Mouse (Mus musculus) MEL (cell line): Measurements from ENCODE around the gene Clpp.

Experiments
- CHD2 ChIP-seq: IDR thresholded peaks from 2 replicates; pipeline ENCODE4 v1.6.1; 2011; ENCODE audit warnings: low read length, improper control_type of control experiment
- CTCF ChIP-seq, 3 experiments: IDR thresholded peaks in 2 of 3; conservative IDR thresholded peaks in 1 of 3; 2 replicates each; pipeline ENCODE4 v1.5.1; 2011 to 2012; ENCODE audit warnings: low read length in 3 of 3, low read depth in 2 of 3, mild to moderate bottlenecking in 2 of 3, improper control_type of control experiment in 1 of 3, inconsistent platforms in 1 of 3, mixed read lengths in 1 of 3, moderate library complexity in 1 of 3; ENCODE audit not compliant: control insufficient read depth in 1 of 3, insufficient read depth in 1 of 3, poor library complexity in 1 of 3, severe bottlenecking in 1 of 3
- MXI1 ChIP-seq: IDR thresholded peaks from 2 replicates; pipeline ENCODE4 v1.6.1; 2011; ENCODE audit warnings: mild to moderate bottlenecking, low read depth, low read length, improper control_type of control experiment
- POLR2A ChIP-seq, 2 experiments: IDR thresholded peaks; 2 replicates each; pipeline ENCODE4 v1.6.1; 2011 to 2012; ENCODE audit warnings: low read length in 2 of 2, mild to moderate bottlenecking in 2 of 2, control low read depth in 1 of 2, improper control_type of control experiment in 1 of 2, low read depth in 1 of 2, moderate library complexity in 1 of 2; ENCODE audit not compliant: control insufficient read depth in 1 of 2, insufficient read depth in 1 of 2, poor library complexity in 1 of 2
- RAD21 ChIP-seq: IDR thresholded peaks from 2 replicates; pipeline ENCODE4 v1.6.1; 2011; ENCODE audit warnings: mild to moderate bottlenecking, low read depth, low read length, improper control_type of control experiment
- TAL1 ChIP-seq: IDR thresholded peaks from 2 replicates; pipeline ENCODE4 v1.6.1; 2012; ENCODE audit warnings: mild to moderate bottlenecking, inconsistent platforms, low read length, moderate library complexity, mixed read lengths
- ZNF384 ChIP-seq: IDR thresholded peaks from 2 replicates; pipeline ENCODE4 v1.6.1; 2012; ENCODE audit warnings: low read depth, mild to moderate bottlenecking, inconsistent platforms, low read length, improper control_type of control experiment

- no peak for TF ChIP-seq RAD21
- TF ChIP-seq MXI1 = peak; percentile 95
- TF ChIP-seq POLR2A (IDR thresholded peaks at IDR 0.05; ENCODE audit: control insufficient read depth in 1 of 2, insufficient read depth in 1 of 2, low read depth in 1 of 2, low read length in 2 of 2, poor library complexity in 1 of 2) = peak; percentile 70 to 92; a peak in 2 of 4 replicates
- no peak for TF ChIP-seq CTCF (IDR thresholded peaks at IDR 0.05 in 2 of 3, conservative IDR thresholded peaks at IDR 0.05 in 1 of 3; ENCODE audit: control insufficient read depth in 1 of 3, insufficient read depth in 1 of 3, low read depth in 2 of 3, low read length in 3 of 3, poor library complexity in 1 of 3, severe bottlenecking in 1 of 3)
- TF ChIP-seq TAL1 = no peak
- no peak for TF ChIP-seq CHD2
- TF ChIP-seq ZNF384 = no peak
Measured at GRCm38 (mm10) chr17:56990115-56990746, at the start of gene Clpp.
